Mouse (Mus musculus): ENCODE data around the gene Spats2.
"Not testable (repeated sequence)": the region's sequence is repeated elsewhere in the genome, so short reads cannot be mapped to it uniquely, and the experiment has no call there.

Spats2 gene

GRCm38 (mm10) chr15:99222794-99223584 is 97.3 kb downstream of the Spats2 start:
- DNase-seq (ENCODE audit: extremely low read depth, low read depth, low spot score): no peak

- no peak for DNase-seq (ENCODE audit: extremely low read depth, low read depth, low spot score)
Observed at GRCm38 (mm10) chr15:99223585-99224207, 98.0 kb downstream of the Spats2 start.

DNA sequence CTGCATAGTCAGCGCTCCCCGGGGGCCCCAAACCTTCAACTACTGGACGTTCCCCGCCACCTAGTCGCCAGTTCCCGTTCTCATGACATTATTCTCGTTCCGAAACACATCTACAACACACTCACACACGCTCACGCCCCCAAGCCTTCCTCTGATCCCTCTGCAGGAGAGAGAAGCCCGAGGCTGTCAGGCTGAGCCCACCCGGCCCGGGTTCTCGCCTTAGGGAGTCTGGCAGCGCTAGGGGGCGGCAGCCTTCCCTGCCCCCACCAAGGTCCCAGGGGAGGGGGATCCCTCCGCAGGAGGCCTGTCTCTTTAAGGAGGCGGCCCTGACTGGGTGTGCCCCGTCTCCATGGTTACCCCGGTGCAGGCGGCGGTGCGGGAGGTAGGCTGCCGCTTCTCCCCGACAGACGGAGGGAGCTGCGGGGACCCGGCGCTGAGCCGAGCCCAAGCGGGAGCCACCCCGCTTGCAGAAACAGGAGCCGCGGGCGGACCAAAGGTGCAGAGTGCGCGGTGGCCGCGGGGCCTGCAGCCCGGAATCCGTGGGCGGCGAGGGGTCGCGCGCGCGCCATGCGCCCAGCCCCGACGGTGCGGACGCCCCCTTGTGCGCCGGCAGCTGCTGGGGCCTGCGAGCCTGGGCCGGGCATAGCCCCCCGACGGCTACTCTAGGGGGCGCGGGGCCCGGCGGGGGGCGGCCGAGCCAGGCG is 98.6 kb downstream of the Spats2 start, which contains the start of gene Kcnh3:
Gene Kcnh3 (plus strand): TSS at position 654 of the 704 bp plus-strand sequence.
- no peak for DNase-seq (ENCODE audit: extremely low read depth, low read depth, low spot score)

GRCm38 (mm10) chr15:99225081-99225810 is 99.5 kb downstream of the Spats2 start:
- no peak for DNase-seq (ENCODE audit: extremely low read depth, low read depth, low spot score)

- no peak for DNase-seq (ENCODE audit: extremely low read depth, low read depth, low spot score)
Observed at GRCm38 (mm10) chr15:99226090-99226489, 100.4 kb downstream of the Spats2 start.

DNA sequence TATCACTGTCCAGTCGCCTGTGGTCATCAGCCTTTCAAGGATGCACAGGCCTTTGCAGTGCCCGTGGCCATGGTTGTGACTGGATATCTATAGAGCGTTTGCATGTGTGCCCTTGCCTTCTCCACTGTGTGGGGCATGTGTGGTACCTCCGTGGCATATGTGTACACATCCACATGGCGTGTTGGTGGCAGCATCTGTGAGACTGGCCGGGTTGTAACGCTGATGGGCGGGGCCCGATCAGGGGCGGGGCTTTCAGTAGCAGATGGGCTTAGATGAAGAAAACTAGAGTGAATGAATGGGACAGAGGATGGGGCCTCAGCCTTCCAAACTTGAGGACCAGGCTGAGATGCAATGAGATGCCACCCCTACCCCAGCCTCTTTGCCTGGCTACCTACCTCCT is 106.3 kb downstream of the Spats2 start:
- DNase-seq (ENCODE audit: extremely low read depth, low read depth, low spot score): no peak

DNA sequence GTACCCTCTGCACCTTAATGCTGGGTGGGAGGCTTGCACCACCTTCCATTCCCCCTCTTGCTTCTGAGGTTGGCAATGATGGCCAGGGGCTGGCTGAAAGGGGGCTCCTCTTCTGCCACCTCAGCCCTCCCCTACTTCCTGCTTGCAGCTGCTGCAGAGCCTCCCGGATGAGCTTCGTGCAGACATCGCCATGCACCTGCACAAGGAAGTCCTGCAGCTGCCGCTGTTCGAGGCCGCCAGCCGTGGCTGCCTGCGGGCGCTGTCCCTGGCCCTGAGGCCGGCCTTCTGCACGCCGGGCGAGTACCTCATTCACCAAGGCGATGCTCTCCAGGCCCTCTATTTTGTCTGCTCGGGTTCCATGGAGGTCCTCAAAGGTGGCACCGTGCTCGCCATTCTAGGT is 108.0 kb downstream of the Spats2 start:
- DNase-seq (ENCODE audit: extremely low read depth, low read depth, low spot score): no peak

- no peak for DNase-seq (ENCODE audit: extremely low read depth, low read depth, low spot score)
Observed at GRCm38 (mm10) chr15:99234326-99235010, 108.8 kb downstream of the Spats2 start.

GRCm38 (mm10) chr15:99238006-99238405 is 112.3 kb downstream of the Spats2 start:
- no peak for DNase-seq (ENCODE audit: extremely low read depth, low read depth, low spot score)

DNA sequence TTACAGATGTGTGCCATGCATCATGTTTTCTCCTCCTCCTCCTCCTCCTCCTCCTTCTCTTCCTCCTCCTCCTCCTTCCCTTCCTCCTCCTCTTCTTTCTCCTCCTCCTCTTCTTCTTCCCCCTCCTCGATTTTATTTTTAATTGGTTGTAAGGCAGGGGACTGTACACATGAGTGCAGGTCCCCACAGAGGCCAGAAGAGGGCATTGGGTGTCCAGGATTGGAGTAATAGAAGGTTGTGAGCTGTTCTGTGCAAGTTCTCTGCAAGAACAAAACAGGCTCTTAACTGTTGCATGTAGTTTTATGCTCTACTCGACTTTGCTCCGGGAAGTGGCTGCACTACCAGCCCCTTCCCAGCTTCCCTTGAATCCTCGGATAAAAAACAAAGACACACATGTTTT is 114.4 kb downstream of the Spats2 start:
- DNase-seq (ENCODE audit: extremely low read depth, low read depth, low spot score): no peak

DNA sequence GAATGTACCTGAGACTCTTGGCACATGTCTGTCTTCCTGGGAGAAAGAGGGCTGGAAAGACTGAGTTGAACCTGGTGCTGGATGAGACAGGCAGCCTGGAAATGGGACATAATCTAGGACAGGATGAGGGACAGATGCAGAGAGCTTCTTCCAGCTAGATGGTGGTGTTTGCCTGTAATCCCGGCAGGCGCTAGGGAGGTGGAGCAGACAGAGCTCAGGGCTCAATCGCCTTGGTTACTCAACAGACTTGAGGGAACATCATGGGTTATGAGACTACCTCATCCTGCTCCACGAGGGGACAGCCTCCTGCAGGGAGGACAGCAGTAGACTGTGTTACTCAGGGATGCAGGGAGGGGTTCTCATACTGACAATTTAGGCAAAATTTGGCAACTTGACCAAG is 115.5 kb downstream of the Spats2 start:
- DNase-seq (ENCODE audit: extremely low read depth, low read depth, low spot score): no peak

DNA sequence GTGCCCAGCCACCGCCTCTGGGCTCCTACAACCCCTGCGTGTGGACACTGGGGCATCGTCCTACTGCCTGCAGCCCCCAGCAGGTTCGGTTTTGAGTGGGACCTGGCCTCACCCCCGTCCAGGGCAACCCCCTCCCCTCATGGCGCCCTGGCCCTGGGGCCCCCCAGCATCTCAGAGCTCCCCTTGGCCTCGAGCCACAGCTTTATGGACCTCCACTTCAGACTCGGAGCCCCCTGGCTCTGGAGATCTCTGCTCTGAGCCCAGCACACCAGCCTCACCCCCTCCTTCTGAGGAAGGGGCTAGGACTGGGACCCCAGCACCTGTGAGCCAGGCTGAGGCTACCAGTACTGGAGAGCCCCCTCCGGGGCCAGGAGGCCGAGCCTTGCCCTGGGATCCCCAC is 116.3 kb downstream of the Spats2 start:
- DNase-seq (ENCODE audit: extremely low read depth, low read depth, low spot score): no peak

DNA sequence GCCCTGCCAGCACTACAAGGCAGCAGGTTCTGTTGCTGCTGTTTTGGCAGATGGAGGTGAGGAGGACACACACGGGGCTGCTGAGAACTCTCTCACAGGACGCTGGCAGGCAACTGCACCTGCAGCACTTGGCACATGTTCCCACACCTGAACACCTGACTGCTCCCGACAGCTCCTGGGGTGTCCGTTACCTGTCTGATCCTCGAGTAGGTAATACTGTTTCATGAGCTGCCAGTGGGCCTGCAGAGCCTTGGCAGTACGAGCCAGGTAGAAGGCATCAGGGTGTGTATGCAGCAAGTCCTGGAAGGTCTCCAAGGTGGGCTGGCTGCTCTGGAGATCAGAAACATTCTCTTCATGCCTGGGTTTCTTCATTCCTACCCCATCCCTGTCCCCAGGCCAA is 121.0 kb downstream of the Spats2 start:
- DNase-seq (ENCODE audit: extremely low read depth, low read depth, low spot score): not testable (repeated sequence)

DNA sequence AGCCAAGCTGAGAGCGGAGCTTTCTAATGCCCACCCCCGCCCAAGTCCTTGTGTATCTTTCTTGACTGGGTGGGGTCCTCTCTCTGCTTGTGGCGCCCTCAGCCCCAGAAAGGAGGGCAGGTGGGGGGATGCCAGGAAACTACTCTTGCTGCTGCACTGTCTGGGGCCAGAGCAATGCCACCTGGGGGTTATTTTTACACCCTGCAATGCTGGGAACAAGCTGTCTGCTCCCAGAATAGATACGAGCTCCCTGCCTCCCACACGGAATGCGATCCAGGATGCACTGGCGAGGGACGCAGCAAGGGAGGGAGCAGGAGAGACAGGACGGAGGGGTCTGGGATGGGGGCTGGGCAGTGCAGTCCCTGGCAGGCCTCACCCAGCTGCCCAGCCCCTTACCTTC is 123.3 kb downstream of the Spats2 start:
- DNase-seq (ENCODE audit: extremely low read depth, low read depth, low spot score): no peak

DNA sequence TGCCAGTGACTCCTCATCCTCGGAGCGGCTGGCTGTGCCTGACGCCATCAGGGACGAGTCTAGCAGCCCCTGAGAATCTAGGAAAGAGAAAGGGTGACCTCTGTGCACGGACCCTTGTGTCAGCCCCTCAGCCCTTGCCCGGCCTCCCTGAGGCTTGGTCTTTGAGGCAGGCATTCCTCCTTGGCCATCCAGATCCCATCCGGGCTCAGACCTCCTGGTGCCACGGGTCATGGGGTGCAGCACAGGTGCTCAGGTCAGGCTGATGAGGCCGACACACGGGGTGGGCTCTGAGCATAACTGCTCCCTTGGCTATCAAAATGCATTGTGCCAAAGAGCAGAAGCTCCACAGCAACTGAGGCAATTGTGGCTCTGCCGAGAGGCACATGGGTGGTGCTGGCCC is 124.2 kb downstream of the Spats2 start:
- DNase-seq (ENCODE audit: extremely low read depth, low read depth, low spot score): no peak

DNA sequence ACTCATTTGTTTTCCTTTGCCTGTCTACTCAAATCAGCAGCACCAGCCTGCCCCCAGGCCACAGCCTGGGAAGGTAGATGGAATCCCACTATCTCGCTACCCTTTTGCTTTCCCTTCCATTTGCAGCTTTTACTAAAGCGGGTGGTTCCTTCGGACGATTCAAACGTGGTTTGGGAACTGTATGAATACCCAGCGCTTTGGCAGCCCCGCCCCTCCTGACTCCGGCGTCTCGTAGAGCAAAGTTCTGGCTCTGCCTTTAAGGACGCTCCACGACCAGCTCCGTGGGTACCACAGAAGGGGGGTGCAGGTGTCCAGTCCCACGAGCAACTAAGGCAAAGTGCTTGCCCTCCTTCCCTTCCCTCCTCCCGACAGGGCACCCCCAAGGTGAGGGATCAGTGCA is 125.4 kb downstream of the Spats2 start:
- DNase-seq (ENCODE audit: extremely low read depth, low read depth, low spot score): not testable (repeated sequence)

- peak; percentile 90 for DNase-seq (ENCODE audit: extremely low read depth, low read depth, low spot score)
Observed at GRCm38 (mm10) chr15:99251626-99252380, 126.1 kb downstream of the Spats2 start, which contains the start of gene Mcrs1. Gene Mcrs1 (minus strand): TSS chr15:99251961.

DNA sequence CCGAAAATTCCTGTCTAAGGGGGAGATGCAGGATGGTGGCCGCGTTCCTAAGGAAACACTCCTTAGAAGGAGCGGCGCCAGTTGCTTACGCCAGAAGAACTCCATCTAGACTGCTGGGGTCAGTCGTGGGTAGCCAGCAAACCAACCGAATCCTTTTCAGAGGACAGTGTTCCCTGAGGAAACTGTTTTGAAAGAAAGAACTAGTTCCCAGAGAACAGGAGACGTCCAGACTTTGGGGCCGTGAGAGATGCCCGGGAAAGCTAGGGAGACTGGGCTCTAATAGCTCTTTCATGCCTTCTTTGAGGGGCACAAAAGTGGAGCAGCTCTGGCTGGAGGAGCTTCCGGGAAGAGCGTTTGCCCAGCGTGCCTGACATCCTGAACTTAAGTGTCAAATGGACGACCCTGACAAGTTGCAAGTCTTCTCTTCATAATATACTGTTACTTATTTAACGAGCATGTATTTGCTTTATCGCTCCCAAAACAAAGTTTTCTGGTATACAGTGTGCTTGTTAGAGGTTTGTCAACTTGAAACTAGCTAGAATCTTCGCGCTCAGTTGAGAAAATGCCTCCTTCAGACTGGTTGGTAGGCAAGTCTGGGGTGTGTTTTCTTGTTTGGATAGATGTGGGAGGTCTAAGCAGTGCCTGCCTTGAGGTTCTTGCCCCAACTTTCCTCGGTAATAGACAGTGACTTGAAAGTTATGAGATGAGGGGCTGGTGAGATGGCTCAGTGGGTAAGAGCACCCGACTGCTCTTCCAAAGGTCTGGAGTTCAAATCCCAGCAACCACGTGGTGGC is 126.9 kb downstream of the Spats2 start:
- DNase-seq (ENCODE audit: extremely low read depth, low read depth, low spot score): no peak

- DNase-seq (ENCODE audit: extremely low read depth, low read depth, low spot score): not testable (repeated sequence)
Observed at GRCm38 (mm10) chr15:99253175-99253479, 127.4 kb downstream of the Spats2 start.

All from fat pad, adult 2 months (tissue).